Mouse (Mus musculus): ENCODE measurements around the gene Cenps.

GRCm38 (mm10) chr4:149101456-149101855 lies 36.0 kb downstream of the Cenps start:
- no peak for TF ChIP-seq POLR2A (IDR thresholded peaks at IDR 0.05; ENCODE audit: low read depth, low read length)
- TF ChIP-seq CTCF (conservative IDR thresholded peaks at IDR 0.05; ENCODE audit: insufficient read depth, insufficient read length, low read depth, low read length): no peak
